Mouse (Mus musculus) midbrain, postnatal 0 days (tissue): ENCODE results near the gene Dpm3. TPM values are rescaled to one million over a fixed set of nuclear protein-coding genes. Genes with fewer than 3 reads are reported as not detected.
A peak's percentile ranks its signal among the peaks of the same experiment; 100 is the strongest.

Experiments
- ATAC-seq: fragments of 200-750 bp; cut with Nextera tagmentation; 2 replicates; pipeline ENCODE4 v1.8.0; 2017; ENCODE audit warnings: moderate number of reproducible peaks, mild to moderate bottlenecking, moderate TSS enrichment, moderate library complexity; ENCODE audit not compliant: low FRiP score
- DNase-seq: peaks from one replicate; pipeline ENCODE4 v3.0.0-alpha.2; 2015; ENCODE audit warnings: low spot score
- H3K27ac ChIP-seq: fragments of 300-500 bp; sonication (generic); 2 replicates; pipeline ENCODE4 v1.5.1; 2014; ENCODE audit warnings: low read depth, mild to moderate bottlenecking, low read length, mixed read lengths
- H3K27me3 ChIP-seq: fragments of 300-500 bp; sonication (generic); 2 replicates; pipeline ENCODE4 v1.6.1; 2014; ENCODE audit warnings: low read length, control low read depth, mixed read lengths; ENCODE audit not compliant: insufficient read depth
- H3K36me3 ChIP-seq: fragments of 300-500 bp; sonication (generic); 2 replicates; pipeline ENCODE4 v1.6.1; 2014; ENCODE audit warnings: low read length, control low read depth, mixed read lengths; ENCODE audit not compliant: insufficient read depth
- H3K4me1 ChIP-seq: fragments of 300-500 bp; sonication (generic); 2 replicates; pipeline ENCODE4 v1.6.1; 2014; ENCODE audit warnings: mild to moderate bottlenecking, control low read depth, antibody characterized with exemption, low read length, mixed read lengths; ENCODE audit not compliant: insufficient read depth
- H3K4me2 ChIP-seq: fragments of 300-500 bp; sonication (generic); 2 replicates; pipeline ENCODE4 v1.6.1; 2014; ENCODE audit warnings: low read depth, mild to moderate bottlenecking, low read length, mixed read lengths; ENCODE audit not compliant: poor library complexity, severe bottlenecking
- H3K4me3 ChIP-seq: fragments of 300-500 bp; sonication (generic); 2 replicates; pipeline ENCODE4 v1.5.1; 2014; ENCODE audit warnings: low read depth, mild to moderate bottlenecking, low read length, moderate library complexity
- H3K9ac ChIP-seq: fragments of 300-500 bp; sonication (generic); replicated peaks from 2 replicates; pipeline ENCODE4 v1.6.1; 2014; ENCODE audit warnings: mild to moderate bottlenecking, low read length, moderate library complexity, mixed read lengths; ENCODE audit not compliant: poor library complexity, severe bottlenecking
- H3K9me3 ChIP-seq: fragments of 300-500 bp; sonication (generic); 2 replicates; pipeline ENCODE4 v1.6.1; 2016; ENCODE audit warnings: low read length, control low read depth
- CTCF ChIP-seq: IDR thresholded peaks from 2 replicates; pipeline ENCODE4 v1.5.1; 2016; ENCODE audit warnings: antibody characterized with exemption, mild to moderate bottlenecking
- WGBS: fragments of 180-500 bp; shearing (Covaris S2); extraction: QIAGEN DNeasy Blood & Tissue Kit; methylation state at CpG from one replicate; pipeline ENCODE4 v1.1.7; 2014; 5-methylcytosine and 5-hydroxymethylcytosine counted together
- polyA plus RNA-seq: library from polyadenylated mRNA; unstranded; fragments of >200 nt; fragmentation: Nextera tagmentation; extraction: Ambion mirVana; gene quantifications from 2 replicates; pipeline ENCODE4 v1.2.1, GENCODE M21; 2015
- total RNA-seq: library from RNA; depleted of rRNA; stranded (reverse); fragments of >200 nt; gene quantifications from 2 replicates; pipeline ENCODE4 v1.2.3, GENCODE M21; 2014

Gene Dpm3
- total and polyA plus RNA-seq, 2 experiments from 2014 or later, result 69.4 to 223 TPM

GRCm38 (mm10) chr3:89228836-89229235 is 30.3 kb upstream of the Dpm3 start, which contains the start of gene Muc1:
TSS of gene Muc1 (plus strand) at chr3:89229057.
- ATAC-seq (no peak), DNase-seq (no peak)
- H3K4me1 ChIP-seq, result peaks cover 26% of the 10 kb centered on the region; the same call in 1 of the 2 replicates
- peak within 1 kb of the TSS; percentile 41 for H3K4me3 ChIP-seq
- H3K4me2 ChIP-seq, result peak within 1 kb of the TSS; percentile 85
- peaks cover 13% of the 10 kb centered on the region for H3K36me3 ChIP-seq
- no peaks in the 10 kb centered on the region for H3K27me3 ChIP-seq
- peak within 1 kb of the TSS; percentile 80 for H3K27ac ChIP-seq
- WGBS, result 39% methylated on average over 10 of the region's 10 CpGs
- H3K9me3 ChIP-seq, result no peaks in the 10 kb centered on the region
- no peak for TF ChIP-seq CTCF
- 0 out of 2 replicates have a peak within 1 kb of the TSS, but pooled peaks have one; percentile 8 for H3K9ac ChIP-seq

- Histone ChIP-seq H3K9me3 (no peaks in the 10 kb centered on the region), H3K4me3 (no peak overlapping the region), H3K4me1 (peaks cover 22% of the 10 kb centered on the region; the same call in 1 of the 2 replicates), H3K27me3 (no peaks in the 10 kb centered on the region), H3K9ac (no peak overlapping the region), H3K36me3 (peaks cover 17% of the 10 kb centered on the region), H3K4me2 (peak overlapping the region; percentile 85; the same call in 1 of the 2 replicates), H3K27ac (no peak overlapping the region)
- WGBS, result 72% methylated on average over 4 of the region's 4 CpGs
- no peak for TF ChIP-seq CTCF
- DNase-seq, result no peak
- no peak for ATAC-seq
These were observed 29.9 kb upstream of the Dpm3 start for GRCm38 (mm10) chr3:89229276-89229675.

- DNase-seq (no peak), ATAC-seq (no peak)
- Histone ChIP-seq H3K4me1 (peaks cover 14% of the 10 kb centered on the region; the same call in 1 of the 2 replicates), H3K27ac (no peak overlapping the region), H3K9ac (no peak overlapping the region), H3K4me2 (no peak overlapping the region), H3K36me3 (peaks cover 30% of the 10 kb centered on the region), H3K27me3 (no peaks in the 10 kb centered on the region), H3K9me3 (no peaks in the 10 kb centered on the region), H3K4me3 (no peak overlapping the region)
- TF ChIP-seq CTCF, result no peak
- 94% methylated on average over 2 of the region's 2 CpGs for WGBS
These were observed 28.6 kb upstream of the Dpm3 start for GRCm38 (mm10) chr3:89230561-89230960.

DNA sequence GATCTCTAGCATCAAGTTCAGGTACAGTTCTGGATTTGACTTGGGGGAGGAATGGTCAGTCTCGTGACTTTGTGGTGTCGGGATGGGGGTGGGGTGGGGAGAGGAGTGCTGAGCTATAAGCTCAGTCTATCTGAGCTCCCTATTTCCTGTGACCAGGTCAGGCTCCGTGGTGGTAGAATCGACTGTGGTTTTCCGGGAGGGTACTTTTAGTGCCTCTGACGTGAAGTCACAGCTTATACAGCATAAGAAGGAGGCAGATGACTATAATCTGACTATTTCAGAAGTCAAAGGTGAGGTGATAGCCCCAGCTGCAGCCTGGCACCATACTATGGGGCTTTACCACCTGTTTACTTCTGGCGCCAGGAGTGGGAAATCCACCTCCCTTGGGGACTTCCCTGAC is 27.8 kb upstream of the Dpm3 start:
- H3K27me3 ChIP-seq, result no peaks in the 10 kb centered on the region
- H3K4me1 ChIP-seq, result 0 out of 2 replicates have a peak, but pooled peaks cover 7% of the 10 kb centered on the region
- TF ChIP-seq CTCF, result no peak
- no peak overlapping the region for H3K27ac ChIP-seq
- ATAC-seq (no peak), DNase-seq (no peak)
- 76% methylated on average over 7 of the region's 7 CpGs for WGBS
- H3K36me3 ChIP-seq, result peaks cover 38% of the 10 kb centered on the region
- no peak overlapping the region for H3K9ac ChIP-seq
- no peak overlapping the region for H3K4me3 ChIP-seq
- no peak overlapping the region for H3K4me2 ChIP-seq
- no peaks in the 10 kb centered on the region for H3K9me3 ChIP-seq

GRCm38 (mm10) chr3:89231772-89232275 is 27.3 kb upstream of the Dpm3 start:
- H3K27ac ChIP-seq, result no peak overlapping the region
- 74% methylated on average over 16 of the region's 16 CpGs for WGBS
- no peak overlapping the region for H3K4me3 ChIP-seq
- no peak overlapping the region for H3K9ac ChIP-seq
- no peak for TF ChIP-seq CTCF
- peaks cover 43% of the 10 kb centered on the region for H3K36me3 ChIP-seq
- H3K4me2 ChIP-seq, result no peak overlapping the region
- ATAC-seq, result no peak
- 0 out of 2 replicates have a peak, but pooled peaks cover 3% of the 10 kb centered on the region for H3K4me1 ChIP-seq
- H3K27me3 ChIP-seq, result no peaks in the 10 kb centered on the region
- no peaks in the 10 kb centered on the region for H3K9me3 ChIP-seq
- DNase-seq, result no peak

DNA sequence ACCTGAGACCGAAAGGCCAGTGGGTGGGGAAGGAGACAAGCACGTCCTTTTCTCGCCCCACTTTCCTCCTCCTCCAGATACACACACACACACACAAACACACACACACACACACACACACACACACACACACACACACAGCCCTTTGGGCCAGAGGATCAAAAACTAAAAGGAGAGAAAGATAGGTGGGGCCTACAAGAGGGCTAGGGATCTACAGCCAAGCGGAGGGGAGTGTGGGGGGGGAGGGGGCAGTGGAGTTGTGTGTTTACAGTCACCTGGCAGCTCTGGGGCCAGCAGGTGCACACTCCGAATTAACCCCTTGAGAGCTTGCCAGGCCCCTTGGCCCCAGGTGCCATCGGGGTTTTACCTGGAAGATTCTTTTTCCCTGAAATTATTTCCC is 26.5 kb upstream of the Dpm3 start:
- Histone ChIP-seq H3K9ac (no peak overlapping the region), H3K4me2 (no peak overlapping the region), H3K9me3 (no peaks in the 10 kb centered on the region), H3K4me3 (no peak overlapping the region), H3K4me1 (no peaks in the 10 kb centered on the region), H3K27me3 (no peaks in the 10 kb centered on the region), H3K36me3 (peaks cover 47% of the 10 kb centered on the region), H3K27ac (no peak overlapping the region)
- ATAC-seq (no peak), DNase-seq (no peak)
- no peak for TF ChIP-seq CTCF
- 80% methylated on average over 6 of the region's 6 CpGs for WGBS
